Comparison of ENCODE assay signal across 7 mouse cellular contexts in genomic region chr16:10313646-10314088, GRCm38 (mm10). TPM values are rescaled to one million over a fixed set of nuclear protein-coding genes. Genes with fewer than 3 reads are reported as not detected.
A peak's percentile ranks its signal among the peaks of the same experiment; 100 is the strongest.
DNase-seq lines count a peak whose midpoint lies in the region; TF ChIP-seq lines count a peak whose summit lies in the region.

Gene Emp2 (minus strand): TSS chr16:10313968.

- peak within 1 kb of the TSS; percentile 94 for H3K9ac ChIP-seq in heart, adult 2 months (ENCODE audit: low read depth, low read length)
- peak within 1 kb of the TSS; percentile 84 for H3K9ac ChIP-seq in liver, adult 2 months (ENCODE audit: low read depth, low read length)

- no peaks in the 10 kb centered on the region for H3K36me3 ChIP-seq in heart, adult 2 months (ENCODE audit: control insufficient read depth, insufficient read depth, low read length)
- no peaks in the 10 kb centered on the region for H3K36me3 ChIP-seq in kidney, adult 2 months (ENCODE audit: control insufficient read depth, insufficient read depth, low read length)
- H3K36me3 ChIP-seq in liver, adult 2 months (ENCODE audit: control insufficient read depth, insufficient read depth, low read length): no peaks in the 10 kb centered on the region
- H3K36me3 ChIP-seq in myocyte (ENCODE audit: control insufficient read depth, insufficient read depth): no peaks in the 10 kb centered on the region

- no peaks in the 10 kb centered on the region for H3K79me2 ChIP-seq in heart, adult 2 months (replicated peaks; ENCODE audit: control insufficient read depth, insufficient read depth, low read length)
- H3K79me2 ChIP-seq in liver, adult 2 months (ENCODE audit: control insufficient read depth, insufficient read depth, low read length): no peaks in the 10 kb centered on the region
- peaks cover 49% of the 10 kb centered on the region for H3K79me2 ChIP-seq in myocyte (ENCODE audit: control insufficient read depth, insufficient read depth)

- DNase-seq in ZHBTc4 (ENCODE audit: low read depth, low spot score): peak; percentile 70
- peak; percentile 20 for DNase-seq in embryo, embryonic 11.5 days (ENCODE audit: low read depth, low spot score)
- DNase-seq in heart, adult 2 months: peak; percentile 84 to 86
- DNase-seq in kidney, adult 2 months: peak; percentile 56
- DNase-seq in liver, adult 2 months (ENCODE audit: extremely low read depth, low read depth, low spot score): no peak
- peak; percentile 80 for DNase-seq in urinary bladder, postnatal 14 days (ENCODE audit: low spot score)

- intact Hi-C loops in heart, adult 2 months (cut with DNase I): loop anchor here (5.0 kb wide), 1 partner anchor 39 kb away; no protein-coding TSS in a partner anchor

- H3K27me3 ChIP-seq in heart, adult 2 months (ENCODE audit: control insufficient read depth, insufficient read depth, low read length): no peaks in the 10 kb centered on the region
- H3K27me3 ChIP-seq in kidney, adult 2 months (replicated peaks; ENCODE audit: control insufficient read depth, insufficient read depth, low read length): 0 out of 2 replicates have a peak, but pooled peaks cover 1% of the 10 kb centered on the region
- no peaks in the 10 kb centered on the region for H3K27me3 ChIP-seq in liver, adult 2 months (ENCODE audit: control insufficient read depth, insufficient read depth, low read length)
- no peaks in the 10 kb centered on the region for H3K27me3 ChIP-seq in myocyte (ENCODE audit: control insufficient read depth, insufficient read depth, insufficient read length)

- TF ChIP-seq POLR2A in heart, adult 2 months (IDR thresholded peaks at IDR 0.05; ENCODE audit: insufficient read depth, low read depth, low read length): peak; percentile 42; the same call in 1 of the 2 replicates
- no peak for TF ChIP-seq POLR2A in kidney, adult 2 months (IDR thresholded peaks at IDR 0.05; ENCODE audit: low read depth, low read length)
- 0 out of 2 replicates have a peak, but pooled peaks have one; percentile 16 for TF ChIP-seq POLR2A in liver, adult 2 months (IDR thresholded peaks at IDR 0.05; ENCODE audit: extremely low read depth, insufficient read depth, low read length)
- peak; percentile 86 for TF ChIP-seq POLR2A in myocyte (IDR thresholded peaks at IDR 0.05; ENCODE audit: insufficient read length, low read depth)

- peak within 1 kb of the TSS; percentile 85 for H3K4me3 ChIP-seq in heart, adult 2 months
- peak within 1 kb of the TSS; percentile 78 for H3K4me3 ChIP-seq in kidney, adult 2 months (ENCODE audit: insufficient read depth, low read depth, low read length)
- H3K4me3 ChIP-seq in liver, adult 2 months (ENCODE audit: insufficient read depth, low read depth, low read length): peak within 1 kb of the TSS; percentile 80
- H3K4me3 ChIP-seq in myocyte: peak within 1 kb of the TSS; percentile 87

- H3K27ac ChIP-seq in heart, adult 2 months: peak within 1 kb of the TSS; percentile 92
- no peak within 1 kb of the TSS for H3K27ac ChIP-seq in kidney, adult 2 months (ENCODE audit: insufficient read depth, low read depth, low read length)
- no peak within 1 kb of the TSS for H3K27ac ChIP-seq in liver, adult 2 months (replicated peaks; ENCODE audit: insufficient read depth, low read depth, low read length)

- WGBS in heart, adult 2 months: under 1% methylated on average over 34 of the region's 40 CpGs
- under 1% methylated on average over 39 of the region's 40 CpGs for WGBS in kidney, adult 2 months
- under 1% methylated on average over 40 of the region's 40 CpGs for WGBS in liver, adult 2 months

- H3ac ChIP-seq in myocyte (ENCODE audit: control insufficient read depth, insufficient read length): peak within 1 kb of the TSS; percentile 12

- peaks cover 10% of the 10 kb centered on the region for H3K4me1 ChIP-seq in heart, adult 2 months (ENCODE audit: control insufficient read depth, insufficient read depth, low read length)
- H3K4me1 ChIP-seq in kidney, adult 2 months (ENCODE audit: control insufficient read depth, insufficient read depth, low read length): no peaks in the 10 kb centered on the region
- peaks cover 3% of the 10 kb centered on the region; the same call in 1 of the 2 replicates for H3K4me1 ChIP-seq in liver, adult 2 months (ENCODE audit: control insufficient read depth, insufficient read depth, low read length)

- peak within 1 kb of the TSS; percentile 85 for H3K4me2 ChIP-seq in myocyte (ENCODE audit: low read depth)

- no peak for TF ChIP-seq CTCF in heart, adult 2 months (IDR thresholded peaks at IDR 0.05)
- no peak for TF ChIP-seq CTCF in kidney, adult 2 months (conservative IDR thresholded peaks at IDR 0.05; ENCODE audit: insufficient read depth, insufficient read length, low read depth, low read length)
- TF ChIP-seq CTCF in liver, adult 2 months (IDR thresholded peaks at IDR 0.05; ENCODE audit: low read depth, low read length): no peak

- TF ChIP-seq EP300 in heart, adult 2 months (IDR thresholded peaks at IDR 0.05; ENCODE audit: insufficient read depth, low read depth, low read length): no peak

TF ChIP-seq in myocyte, 11 proteins besides CTCF, POLR2A, EP300 and RAD21:
- TF ChIP-seq MYOG (IDR thresholded peaks at IDR 0.05; ENCODE audit: control insufficient read depth in 1 of 3, insufficient read depth in 1 of 3, insufficient read length in 2 of 3, low read depth in 2 of 3) (peak in 1 of 3 experiments; percentile 46), TCF12 (IDR thresholded peaks at IDR 0.05; ENCODE audit: insufficient read depth, poor library complexity, severe bottlenecking) (no peak), USF1 (IDR thresholded peaks at IDR 0.05; ENCODE audit: low read depth) (no peak), TCF3 (IDR thresholded peaks at IDR 0.05; ENCODE audit: insufficient read length, low read depth) (no peak), E2F4 (IDR thresholded peaks at IDR 0.05; ENCODE audit: insufficient read depth) (no peak), SRF (IDR thresholded peaks at IDR 0.05; ENCODE audit: control insufficient read depth, insufficient read length, low read depth) (no peak), POLR2AphosphoS2 (IDR thresholded peaks at IDR 0.05; ENCODE audit: insufficient read length, low read depth) (peak; percentile 71), MAX (IDR thresholded peaks at IDR 0.05; ENCODE audit: low read depth) (no peak), REST (IDR thresholded peaks at IDR 0.05; ENCODE audit: insufficient read depth, insufficient read length) (no peak), MYOD1 (IDR thresholded peaks at IDR 0.05; ENCODE audit: control insufficient read depth in 1 of 3, insufficient read length in 2 of 3, low read depth in 2 of 3) (peak in 1 of 3 experiments; percentile 20), CEBPB (IDR thresholded peaks at IDR 0.05; ENCODE audit: insufficient read depth, poor library complexity, severe bottlenecking) (no peak)

RNA-seq across cellular contexts. Expression of gene Emp2, which starts in this region (rescaled TPM):
- total RNA-seq in heart, adult 2 months (2021): 10 to 100 TPM; 33.6 to 34.1 TPM
- 49.9 and 75.4 TPM in 2 replicates for polyA plus RNA-seq in heart, adult 2 months (2012; rRNA removed)
- 22.3 and 23.3 TPM in 2 replicates for polyA plus RNA-seq in kidney, adult 2 months (2012; rRNA removed)
- total RNA-seq in liver, adult 2 months (2014; rRNA removed): 5.7 and 10.7 TPM in 2 replicates
- 7.2 and 14.1 TPM in 2 replicates for polyA plus RNA-seq in liver, adult 2 months (2012; rRNA removed)
- 212 TPM for polyA plus RNA-seq in myocyte (2012; fragmentation: generic; extraction: Trizol)
